9 mouse cellular contexts compared by ENCODE assay signal in the genomic region with DNA sequence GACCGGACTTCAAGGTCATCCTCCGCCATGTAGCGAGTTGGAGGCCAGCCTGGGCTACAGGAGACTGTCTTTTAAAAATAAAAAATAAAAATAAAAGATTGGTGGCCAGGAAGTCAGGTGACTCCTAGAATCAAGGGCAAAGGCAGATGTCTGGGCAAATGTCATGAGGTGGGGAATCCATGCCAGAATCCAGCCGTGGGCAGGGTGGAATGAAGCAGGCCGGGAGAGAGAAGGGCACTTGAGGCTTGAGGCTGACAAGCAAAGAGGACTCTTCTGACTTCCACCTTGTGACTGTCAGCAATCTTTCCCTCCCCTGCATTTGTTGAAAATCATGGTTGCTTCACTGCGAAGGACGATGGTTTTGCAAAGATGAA. TPM values are rescaled to one million over a fixed set of nuclear protein-coding genes. Genes with fewer than 3 reads are reported as not detected.
DNase-seq lines count a peak whose midpoint lies in the region; ATAC-seq and TF ChIP-seq lines count a peak whose summit lies in the region.
"Had no signal": no experiment of that assay in that cellular context is flagged by ENCODE, and none has a peak within 500 bp of the region (broad histone marks: within the 10 kb centered on the region; RNA-seq: fewer than 3 reads in every experiment).

No protein-coding gene starts in this region.

- ATAC-seq in forebrain, embryonic 15.5 days (replicated peaks): no peak
- ATAC-seq in liver, embryonic 14.5 days (ENCODE audit: insufficient read depth): no peak
- no peak for ATAC-seq in erythroid progenitor cell, adult 5-6 weeks (replicated peaks; ENCODE audit: low FRiP score, poor library complexity, severe bottlenecking)

- 85% methylated on average over 7 of the region's 7 CpGs for WGBS in heart, embryonic 10.5 days
- 84% methylated on average over 7 of the region's 7 CpGs for WGBS in forebrain, embryonic 15.5 days
- WGBS in liver, embryonic 14.5 days (ENCODE audit: insufficient replicate concordance): 82% methylated on average over 7 of the region's 7 CpGs

- peak overlapping the region; percentile 93 for H3K27ac ChIP-seq in heart, embryonic 10.5 days
- no peak overlapping the region for H3K27ac ChIP-seq in ES-Bruce4 (ENCODE audit: insufficient read depth, low read length)
- peak overlapping the region; percentile 81 for H3K27ac ChIP-seq in forebrain, embryonic 15.5 days (replicated peaks)
- H3K27ac ChIP-seq in liver, embryonic 14.5 days: no peak overlapping the region

- H3K36me3 ChIP-seq in heart, embryonic 10.5 days: 0 out of 2 replicates have a peak, but pooled peaks cover under 1% of the 10 kb centered on the region
- no peaks in the 10 kb centered on the region for H3K36me3 ChIP-seq in ES-Bruce4 (ENCODE audit: control insufficient read depth, insufficient read depth, low read length, poor library complexity, severe bottlenecking)
- 0 out of 2 replicates have a peak, but pooled peaks cover under 1% of the 10 kb centered on the region for H3K36me3 ChIP-seq in forebrain, embryonic 15.5 days
- no peaks in the 10 kb centered on the region for H3K36me3 ChIP-seq in liver, embryonic 14.5 days (replicated peaks; ENCODE audit: control insufficient read depth, insufficient read depth, low read depth)

- peak overlapping the region; percentile 80 for H3K9ac ChIP-seq in ES-Bruce4 (ENCODE audit: low read depth, poor library complexity, severe bottlenecking)
- H3K9ac ChIP-seq in forebrain, embryonic 15.5 days (replicated peaks): peak overlapping the region; percentile 91
- H3K9ac ChIP-seq in liver, embryonic 14.5 days (replicated peaks): peak overlapping the region; percentile 76

- TF ChIP-seq POLR2A in ES-Bruce4 (IDR thresholded peaks at IDR 0.05; ENCODE audit: insufficient read depth, low read length): no peak

- H3K27me3 ChIP-seq in heart, embryonic 10.5 days (ENCODE audit: insufficient read depth, poor library complexity, severe bottlenecking): no peaks in the 10 kb centered on the region
- no peaks in the 10 kb centered on the region for H3K27me3 ChIP-seq in ES-Bruce4 (ENCODE audit: control insufficient read depth, insufficient read depth, low read length, poor library complexity, severe bottlenecking)
- H3K27me3 ChIP-seq in forebrain, embryonic 15.5 days: no peaks in the 10 kb centered on the region
- no peaks in the 10 kb centered on the region for H3K27me3 ChIP-seq in liver, embryonic 14.5 days (ENCODE audit: control insufficient read depth, insufficient read depth, low read length)

- H3K9me3 ChIP-seq in heart, embryonic 10.5 days: no peaks in the 10 kb centered on the region
- no peaks in the 10 kb centered on the region for H3K9me3 ChIP-seq in ES-Bruce4 (replicated peaks; ENCODE audit: control insufficient read depth, insufficient read depth, low read length, poor library complexity, severe bottlenecking)
- no peaks in the 10 kb centered on the region for H3K9me3 ChIP-seq in forebrain, embryonic 15.5 days
- no peaks in the 10 kb centered on the region for H3K9me3 ChIP-seq in liver, embryonic 14.5 days (ENCODE audit: control insufficient read depth, low read length)

- TF ChIP-seq CTCF in ES-Bruce4 (IDR thresholded peaks at IDR 0.05; ENCODE audit: low read depth, low read length): no peak
- no peak for TF ChIP-seq CTCF in liver, embryonic 14.5 days (IDR thresholded peaks at IDR 0.05; ENCODE audit: low read depth)

- H3K4me2 ChIP-seq in forebrain, embryonic 15.5 days (replicated peaks): peak overlapping the region; percentile 79
- H3K4me2 ChIP-seq in liver, embryonic 14.5 days (ENCODE audit: low read depth): peak overlapping the region; percentile 87

- intact Hi-C loops in heart, postnatal 14 days (cut with DNase I): loop anchor here (5.0 kb wide), 1 partner anchor 59 kb away; a partner anchor contains a TSS

- H3K4me3 ChIP-seq in heart, embryonic 10.5 days: peak overlapping the region; percentile 72
- H3K4me3 ChIP-seq in ES-Bruce4 (ENCODE audit: low read depth, low read length): peak overlapping the region; percentile 78
- H3K4me3 ChIP-seq in forebrain, embryonic 15.5 days: peak overlapping the region; percentile 75
- peak overlapping the region; percentile 68 to 72 for H3K4me3 ChIP-seq in liver, embryonic 14.5 days (ENCODE audit: insufficient read depth in 1 of 2, low read depth in 2 of 2, low read length in 2 of 2)

- no peak for TF ChIP-seq EP300 in ES-Bruce4 (IDR thresholded peaks at IDR 0.05; ENCODE audit: insufficient read depth, low read depth, low read length)
- no peak for TF ChIP-seq EP300 in liver, embryonic 14.5 days (IDR thresholded peaks at IDR 0.05; ENCODE audit: low read depth)

- H3K4me1 ChIP-seq in heart, embryonic 10.5 days: peaks cover 6% of the 10 kb centered on the region; the same call in 1 of the 2 replicates
- no peaks in the 10 kb centered on the region for H3K4me1 ChIP-seq in ES-Bruce4 (ENCODE audit: control insufficient read depth, insufficient read depth, low read length)
- H3K4me1 ChIP-seq in forebrain, embryonic 15.5 days: peaks cover 21% of the 10 kb centered on the region
- H3K4me1 ChIP-seq in liver, embryonic 14.5 days (replicated peaks; ENCODE audit: control insufficient read depth in 2 of 2, insufficient read depth in 2 of 2, low read length in 1 of 2): peaks cover 2 to 3% of the 10 kb centered on the region in 2 experiments; a peak in 3 of 4 replicates

- no peak for DNase-seq in heart, embryonic 10.5 days (ENCODE audit: low spot score)
- no peak for DNase-seq in heart, postnatal 14 days
- no peak for DNase-seq in liver, embryonic 14.5 days (ENCODE audit: low read depth in 3 of 3, low spot score in 3 of 3)
- DNase-seq in gastrocnemius, adult 18-20 months (ENCODE audit: low spot score): no peak
- DNase-seq in right cerebral cortex, postnatal 10 days (ENCODE audit: low spot score in 2 of 2): no peak

RNA-seq across cellular contexts. Expression of a gene that starts 0.7 kb away (rescaled TPM):
- 5.6 and 7.1 TPM in 2 replicates for polyA plus RNA-seq in heart, embryonic 10.5 days (2016; fragmentation: Nextera tagmentation; extraction: Ambion mirVana)
- total RNA-seq in heart, postnatal 14 days (2021): 1 to 10 TPM; 8.0 to 9.4 TPM
- 8.5 and 8.8 TPM in 2 replicates for polyA plus RNA-seq in ES-Bruce4 (2011; ENCODE audit: insufficient read depth, insufficient read length, low read depth, missing spikeins)
- polyA plus RNA-seq in forebrain, embryonic 15.5 days (2015; fragmentation: Nextera tagmentation; extraction: Ambion mirVana): 41.3 and 44.9 TPM in 2 replicates
- 1.5 and 1.7 TPM in 2 replicates for polyA plus RNA-seq in liver, embryonic 14.5 days (2012; rRNA removed)
- polyA plus RNA-seq in liver, embryonic 14.5 days (2014; fragmentation: Nextera tagmentation; extraction: Ambion mirVana): 1.4 and 2.1 TPM in 2 replicates
- 5.4 TPM in 1 of 2 replicates, not detected in the other for total RNA-seq in erythroid progenitor cell, adult 5-6 weeks (2015; ENCODE audit: low replicate concordance)
- total RNA-seq in erythroid progenitor cell, adult 5-6 weeks (2017; ENCODE audit: low replicate concordance): 2.1 TPM in 1 of 2 replicates, not detected in the other
- 1 to 10 TPM; 6.3 to 6.9 TPM for total RNA-seq in gastrocnemius, adult 18-20 months (2021)

RNA-seq across cellular contexts. Expression of a gene that starts 10.6 kb away (rescaled TPM):
- polyA plus RNA-seq in heart, embryonic 10.5 days (2016; fragmentation: Nextera tagmentation; extraction: Ambion mirVana): 0.90 and 1.4 TPM in 2 replicates
- total RNA-seq in heart, postnatal 14 days (2021): 10 to 100 TPM; 10.7 to 11.9 TPM
- polyA plus RNA-seq in ES-Bruce4 (2011; ENCODE audit: insufficient read depth, insufficient read length, low read depth, missing spikeins): 17.2 and 17.3 TPM in 2 replicates
- 5.4 and 16.7 TPM in 2 replicates for polyA plus RNA-seq in forebrain, embryonic 15.5 days (2015; fragmentation: Nextera tagmentation; extraction: Ambion mirVana)
- 1.3 and 2.3 TPM in 2 replicates for polyA plus RNA-seq in liver, embryonic 14.5 days (2012; rRNA removed)
- polyA plus RNA-seq in liver, embryonic 14.5 days (2014; fragmentation: Nextera tagmentation; extraction: Ambion mirVana): 0.38 and 1.1 TPM in 2 replicates
- 10.1 TPM in 1 of 2 replicates, not detected in the other for total RNA-seq in erythroid progenitor cell, adult 5-6 weeks (2015; ENCODE audit: low replicate concordance)
- total RNA-seq in erythroid progenitor cell, adult 5-6 weeks (2017; ENCODE audit: low replicate concordance): 3.3 TPM in 1 of 2 replicates, not detected in the other
- 1 to 10 TPM; 3.9 to 4.6 TPM for total RNA-seq in gastrocnemius, adult 18-20 months (2021)

RNA-seq across cellular contexts. Expression of a gene that starts 12.7 kb away (rescaled TPM):
- polyA plus RNA-seq in heart, embryonic 10.5 days (2016; fragmentation: Nextera tagmentation; extraction: Ambion mirVana): not detected in 2 replicates
- total RNA-seq in heart, postnatal 14 days (2021): not detected
- polyA plus RNA-seq in ES-Bruce4 (2011; ENCODE audit: insufficient read depth, insufficient read length, low read depth, missing spikeins): 0.70 and 3.2 TPM in 2 replicates
- polyA plus RNA-seq in forebrain, embryonic 15.5 days (2015; fragmentation: Nextera tagmentation; extraction: Ambion mirVana): 0.24 and 0.31 TPM in 2 replicates
- not detected in 2 replicates for polyA plus RNA-seq in liver, embryonic 14.5 days (2012; rRNA removed)
- not detected in 2 replicates for polyA plus RNA-seq in liver, embryonic 14.5 days (2014; fragmentation: Nextera tagmentation; extraction: Ambion mirVana)
- not detected in 2 replicates for total RNA-seq in erythroid progenitor cell, adult 5-6 weeks (2015; ENCODE audit: low replicate concordance)
- total RNA-seq in erythroid progenitor cell, adult 5-6 weeks (2017; ENCODE audit: low replicate concordance): not detected in 2 replicates
- not detected for total RNA-seq in gastrocnemius, adult 18-20 months (2021)
- total RNA-seq: gastrocnemius, postnatal 10 days had no signal

RNA-seq across cellular contexts. Expression of a gene that starts 23.8 kb away (rescaled TPM):
- polyA plus RNA-seq in heart, embryonic 10.5 days (2016; fragmentation: Nextera tagmentation; extraction: Ambion mirVana): 0.18 and 0.68 TPM in 2 replicates
- total RNA-seq in heart, postnatal 14 days (2021): not detected
- 9.5 and 10.5 TPM in 2 replicates for polyA plus RNA-seq in ES-Bruce4 (2011; ENCODE audit: insufficient read depth, insufficient read length, low read depth, missing spikeins)
- 15.4 and 16.7 TPM in 2 replicates for polyA plus RNA-seq in forebrain, embryonic 15.5 days (2015; fragmentation: Nextera tagmentation; extraction: Ambion mirVana)
- 0.03 and 0.04 TPM in 2 replicates for polyA plus RNA-seq in liver, embryonic 14.5 days (2012; rRNA removed)
- polyA plus RNA-seq in liver, embryonic 14.5 days (2014; fragmentation: Nextera tagmentation; extraction: Ambion mirVana): not detected in 2 replicates
- not detected in 2 replicates for total RNA-seq in erythroid progenitor cell, adult 5-6 weeks (2015; ENCODE audit: low replicate concordance)
- not detected in 2 replicates for total RNA-seq in erythroid progenitor cell, adult 5-6 weeks (2017; ENCODE audit: low replicate concordance)
- not detected for total RNA-seq in gastrocnemius, adult 18-20 months (2021)
- total RNA-seq: gastrocnemius, postnatal 10 days had no signal

RNA-seq across cellular contexts. Expression of a gene that starts 33.6 kb away (rescaled TPM):
- 171 and 189 TPM in 2 replicates for polyA plus RNA-seq in heart, embryonic 10.5 days (2016; fragmentation: Nextera tagmentation; extraction: Ambion mirVana)
- 10 to 100 TPM; 47.9 to 57.3 TPM for total RNA-seq in heart, postnatal 14 days (2021)
- polyA plus RNA-seq in ES-Bruce4 (2011; ENCODE audit: insufficient read depth, insufficient read length, low read depth, missing spikeins): 70.5 and 76.4 TPM in 2 replicates
- 149 and 158 TPM in 2 replicates for polyA plus RNA-seq in forebrain, embryonic 15.5 days (2015; fragmentation: Nextera tagmentation; extraction: Ambion mirVana)
- 45.4 and 52.3 TPM in 2 replicates for polyA plus RNA-seq in liver, embryonic 14.5 days (2012; rRNA removed)
- polyA plus RNA-seq in liver, embryonic 14.5 days (2014; fragmentation: Nextera tagmentation; extraction: Ambion mirVana): 91.1 and 95.2 TPM in 2 replicates
- total RNA-seq in erythroid progenitor cell, adult 5-6 weeks (2015; ENCODE audit: low replicate concordance): 15.9 and 16.3 TPM in 2 replicates
- total RNA-seq in erythroid progenitor cell, adult 5-6 weeks (2017; ENCODE audit: low replicate concordance): 7.8 and 12.7 TPM in 2 replicates
- total RNA-seq in gastrocnemius, adult 18-20 months (2021): 10 to 100 TPM; 40.4 to 48.4 TPM

Comparison
In these comparisons a context has a peak if more than half of its experiments do, and no peak if none do; other contexts are left out.
1. H3K27ac ChIP-seq: peak in heart, embryonic 10.5 days (single experiment) and forebrain, embryonic 15.5 days (single experiment); none in ES-Bruce4 (single experiment) and liver, embryonic 14.5 days (single experiment).
2. Peak in every context shown above with its lines, with median percentiles within 50 percentile points of each other: H3K4me3 ChIP-seq and H3K9ac ChIP-seq.